Mouse (Mus musculus) lung, postnatal 14 days (tissue): ENCODE measurements around the gene 4930452B06Rik.

Experiments
- DNase-seq: peaks from one replicate; pipeline ENCODE4 v3.0.0; 2021

The 4930452B06Rik gene

DNA sequence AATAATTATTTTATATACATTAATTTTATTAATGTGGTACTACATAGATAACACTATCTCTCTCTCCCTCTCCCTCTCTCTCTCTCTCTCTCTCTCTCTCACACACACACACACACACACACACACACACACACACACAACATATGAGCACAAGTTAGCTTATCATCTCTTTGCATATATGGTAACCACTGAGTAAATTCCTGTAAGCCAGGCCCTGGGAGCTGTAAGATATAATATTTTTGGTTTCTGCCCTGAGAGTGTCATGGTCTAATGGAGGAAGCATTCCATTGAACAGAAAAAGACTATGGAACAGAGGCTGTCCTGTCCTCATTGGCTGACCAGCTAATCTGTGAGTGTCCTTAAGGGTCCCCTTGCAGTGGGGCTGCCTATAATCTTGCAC lies 216.7 kb downstream of the 4930452B06Rik start:
- no peak for DNase-seq

GRCm38 (mm10) chr14:8447352-8447751 lies 218.7 kb downstream of the 4930452B06Rik start:
- DNase-seq: no peak

DNA sequence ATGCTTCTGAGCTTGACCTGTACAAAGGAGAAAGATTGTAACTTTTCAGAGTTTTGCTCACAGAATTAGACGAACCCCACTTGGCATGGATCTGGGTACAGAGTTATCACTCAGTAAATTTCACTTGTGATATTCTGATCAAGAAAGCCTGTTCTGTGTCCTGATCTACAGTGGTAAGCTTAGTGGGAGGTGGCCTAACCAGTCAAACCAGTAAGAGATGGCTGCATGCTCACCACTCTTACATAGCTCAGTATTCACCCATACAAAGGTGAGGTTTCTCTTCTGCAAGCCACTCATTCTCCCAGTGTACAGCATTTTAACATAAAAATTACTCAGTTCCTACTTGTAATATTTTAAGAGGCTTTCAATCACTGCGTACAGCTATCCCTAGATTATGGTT lies 221.7 kb downstream of the 4930452B06Rik start:
- no peak for DNase-seq

DNA sequence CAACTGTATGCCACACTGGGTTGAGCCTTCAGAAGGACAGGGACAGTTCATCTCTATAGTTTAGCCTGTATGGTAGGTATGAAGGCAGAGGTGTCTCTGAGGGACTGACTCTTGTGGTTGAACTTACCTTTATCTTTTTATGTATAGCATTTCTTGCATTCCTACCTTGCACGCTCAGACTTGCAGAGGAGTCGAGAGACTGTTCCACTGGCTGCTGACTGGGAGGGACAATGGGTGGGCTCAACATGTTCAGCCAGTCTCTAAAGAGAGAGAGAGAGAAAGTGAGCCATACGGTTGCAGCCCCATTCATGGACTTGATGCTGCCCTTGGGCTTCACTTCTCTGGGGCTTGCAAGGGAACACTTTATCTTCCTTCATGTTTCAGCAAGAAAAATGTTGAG lies 223.3 kb downstream of the 4930452B06Rik start:
- no peak for DNase-seq

DNA sequence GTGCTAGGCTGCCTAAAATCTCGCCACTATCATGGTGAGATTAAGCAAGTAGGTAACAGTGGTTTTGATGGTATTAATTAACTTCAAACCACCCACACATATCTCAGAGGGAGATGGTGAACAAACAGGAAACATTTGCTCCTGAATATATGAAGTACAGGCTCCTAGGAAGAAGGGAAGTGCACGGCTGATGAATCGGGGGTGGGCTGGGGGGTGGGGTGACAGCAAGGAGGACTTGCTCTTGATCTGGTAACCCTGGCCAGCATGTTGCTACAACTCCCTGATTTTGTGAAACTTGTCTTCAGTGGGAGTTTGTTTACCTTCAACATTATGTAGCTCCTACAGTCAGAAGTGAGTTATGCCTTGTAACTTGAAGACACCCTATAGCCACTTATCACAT lies 224.4 kb downstream of the 4930452B06Rik start:
- DNase-seq: no peak

DNA sequence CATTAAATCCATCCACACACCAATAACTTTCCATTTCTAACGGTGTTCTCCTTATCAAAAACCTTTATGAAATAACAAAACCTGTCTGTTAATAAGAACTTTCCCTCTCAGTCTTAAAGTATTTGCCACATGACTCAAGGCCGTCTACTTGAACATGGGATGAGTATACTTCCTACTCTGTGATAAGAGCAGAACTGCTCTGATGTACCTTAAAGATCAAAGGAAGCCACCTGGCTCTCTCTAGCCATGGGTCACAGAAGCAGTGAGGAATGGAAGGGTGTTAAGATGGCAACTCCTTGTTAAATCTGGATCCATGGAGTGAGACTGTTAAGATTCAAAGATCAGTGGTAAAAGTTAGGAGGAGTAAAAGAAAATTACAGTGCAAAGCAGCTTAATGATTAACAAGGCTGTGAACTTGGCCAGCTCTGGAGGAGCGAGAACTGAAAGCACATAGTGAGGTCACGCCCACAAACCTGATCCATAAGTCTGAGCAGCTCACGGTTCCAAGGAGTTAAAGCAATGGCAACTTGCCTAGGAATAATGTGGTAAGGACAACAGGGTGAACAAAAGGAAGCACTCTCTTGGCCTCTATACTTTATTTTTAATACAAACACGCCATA lies 235.3 kb downstream of the 4930452B06Rik start:
- DNase-seq: no peak

GRCm38 (mm10) chr14:8429767-8430166 lies 236.3 kb downstream of the 4930452B06Rik start:
- DNase-seq: no peak

DNA sequence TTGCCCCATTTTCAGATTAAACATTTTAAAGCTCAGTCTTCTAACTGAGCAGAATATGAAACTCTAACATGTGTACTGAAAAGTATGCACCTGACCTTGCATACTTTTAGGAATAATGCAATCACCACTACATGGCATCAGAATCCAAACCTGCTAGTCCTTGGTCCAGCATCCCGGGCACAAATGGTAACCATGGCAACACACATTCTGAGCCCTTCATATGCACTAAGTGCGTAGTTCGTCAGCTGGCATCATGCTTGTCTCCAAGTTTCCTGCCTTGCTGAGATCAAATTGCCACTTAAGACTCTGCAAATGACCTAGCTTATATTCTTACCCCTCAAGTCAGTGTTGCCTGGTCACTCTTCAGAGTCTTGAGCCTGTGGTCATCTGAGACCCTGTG lies 243.2 kb downstream of the 4930452B06Rik start:
- no peak for DNase-seq

GRCm38 (mm10) chr14:8421199-8421787 lies 244.7 kb downstream of the 4930452B06Rik start:
- no peak for DNase-seq

GRCm38 (mm10) chr14:8418610-8419009 lies 247.4 kb downstream of the 4930452B06Rik start:
- DNase-seq: no peak

DNA sequence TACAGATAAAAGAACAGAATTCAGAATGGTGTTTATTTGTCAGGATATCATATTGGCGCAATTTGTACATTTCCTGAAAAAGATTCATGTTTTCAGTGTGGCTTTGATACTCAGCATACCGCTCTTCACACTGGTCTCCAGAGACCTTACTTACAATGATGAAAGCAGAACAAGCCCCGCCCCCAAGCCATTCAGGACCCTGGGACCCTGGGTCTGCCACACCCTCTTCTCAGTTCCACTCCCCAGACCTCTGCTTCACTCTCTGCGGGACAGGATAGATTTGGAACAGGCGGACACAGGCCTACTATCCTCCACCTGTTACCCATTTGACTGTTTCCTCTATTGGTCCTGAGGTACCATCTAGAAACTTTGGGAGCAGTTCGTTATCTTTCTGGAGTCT lies 260.1 kb downstream of the 4930452B06Rik start:
- no peak for DNase-seq

GRCm38 (mm10) chr14:8403310-8403709 lies 262.7 kb downstream of the 4930452B06Rik start:
- no peak for DNase-seq

DNA sequence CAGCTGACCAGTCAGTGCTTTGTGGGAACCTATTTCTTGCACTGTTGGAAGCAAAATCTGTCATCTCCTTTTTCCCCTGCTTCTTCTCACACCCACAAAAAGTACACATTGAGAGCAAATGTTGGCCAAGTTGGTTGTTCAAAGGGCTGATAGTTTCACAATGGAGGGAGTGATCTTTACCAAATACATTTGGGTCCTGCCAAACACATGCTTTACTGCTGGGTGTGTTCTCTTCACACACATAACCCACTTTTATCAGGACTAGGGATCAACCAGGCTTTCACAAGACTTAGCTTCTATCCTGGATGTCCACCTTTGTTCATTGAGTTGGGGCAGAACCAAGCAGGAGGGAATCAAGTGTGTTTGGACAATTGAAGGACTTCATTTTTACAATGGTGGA lies 267.5 kb downstream of the 4930452B06Rik start:
- no peak for DNase-seq

GRCm38 (mm10) chr14:8395690-8396287 lies 270.3 kb downstream of the 4930452B06Rik start:
- no peak for DNase-seq

DNA sequence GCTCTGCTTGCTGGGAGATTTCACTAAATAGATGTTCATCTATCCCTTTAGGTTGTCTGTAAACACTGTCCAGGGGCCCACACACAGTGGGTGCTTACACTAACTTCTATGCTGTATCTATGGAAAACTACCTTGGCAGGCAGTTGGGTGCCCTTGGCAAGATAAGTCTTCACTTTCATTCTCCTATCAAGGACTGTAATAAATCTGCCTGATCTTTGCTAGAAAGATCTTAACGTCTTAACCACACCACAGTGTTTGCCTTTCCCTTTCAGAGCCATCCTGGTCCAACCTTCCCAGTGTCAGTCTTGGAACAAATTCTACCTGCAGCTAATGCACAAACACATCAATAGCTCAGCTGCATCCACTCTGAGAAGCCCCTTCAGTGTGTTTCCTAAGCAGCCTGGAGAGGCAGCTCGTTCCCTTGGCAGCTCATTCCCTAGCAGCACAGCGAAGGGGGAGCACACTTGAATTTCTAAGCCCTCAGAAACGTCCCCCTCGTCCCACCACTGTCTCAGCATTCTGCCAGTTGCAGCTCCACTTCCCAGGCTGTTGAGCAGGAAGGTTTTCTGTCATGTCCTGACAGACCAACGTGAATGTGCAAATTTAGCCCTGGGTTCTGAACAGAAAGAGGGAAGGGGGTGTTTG lies 273.7 kb downstream of the 4930452B06Rik start:
- DNase-seq: no peak
